Mouse (Mus musculus): ENCODE measurements at regions not wholly inside any gene's neighbourhood (a gene's known extent, or its start where the extent isn't known, plus 50 kb on each side); places are given as distances from the start of the nearest gene placed in this dataset.

DNA sequence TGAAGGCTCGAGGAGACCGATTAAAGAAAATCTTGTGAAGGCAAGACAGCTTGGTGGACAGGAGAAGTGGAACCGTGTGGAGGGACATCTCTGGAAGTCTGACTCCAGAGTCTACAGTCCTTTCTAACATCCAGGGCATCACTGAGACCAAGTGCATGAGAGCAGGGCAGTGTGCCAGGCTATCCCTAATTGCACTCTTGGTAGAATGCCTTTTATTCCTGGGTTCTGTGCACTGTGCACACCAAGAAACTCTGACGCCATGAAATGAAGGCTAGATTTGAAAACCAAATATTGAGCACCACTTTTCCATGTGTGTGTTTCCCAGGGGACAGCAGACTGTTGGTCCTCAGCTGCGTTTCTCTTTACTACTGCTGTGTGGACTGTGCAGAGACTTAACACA is 143.1 kb upstream of the Runx1 start:
- 85% methylated on average over 5 of the region's 5 CpGs for whole genome bisulfite sequencing
- no peak overlapping the region for H3K9ac ChIP-seq (replicated peaks; ENCODE audit: low read length)
- H3K27ac ChIP-seq: no peak overlapping the region
- no peaks in the 10 kb centered on the region for H3K4me1 ChIP-seq (ENCODE audit: insufficient read depth, low read length)
- TF ChIP-seq CTCF (IDR thresholded peaks at IDR 0.05; ENCODE audit: low read depth): no peak
- H3K36me3 ChIP-seq (ENCODE audit: insufficient read depth, low read length): no peaks in the 10 kb centered on the region
- H3K4me3 ChIP-seq (ENCODE audit: low read length): no peak overlapping the region
- no peak for ATAC-seq
- no peak overlapping the region for H3K4me2 ChIP-seq (ENCODE audit: low read depth, low read length)
- H3K27me3 ChIP-seq (ENCODE audit: insufficient read depth, low read length): no peaks in the 10 kb centered on the region
- no peak for DNase-seq (ENCODE audit: low spot score)
- H3K9me3 ChIP-seq (ENCODE audit: low read length): no peaks in the 10 kb centered on the region

DNA sequence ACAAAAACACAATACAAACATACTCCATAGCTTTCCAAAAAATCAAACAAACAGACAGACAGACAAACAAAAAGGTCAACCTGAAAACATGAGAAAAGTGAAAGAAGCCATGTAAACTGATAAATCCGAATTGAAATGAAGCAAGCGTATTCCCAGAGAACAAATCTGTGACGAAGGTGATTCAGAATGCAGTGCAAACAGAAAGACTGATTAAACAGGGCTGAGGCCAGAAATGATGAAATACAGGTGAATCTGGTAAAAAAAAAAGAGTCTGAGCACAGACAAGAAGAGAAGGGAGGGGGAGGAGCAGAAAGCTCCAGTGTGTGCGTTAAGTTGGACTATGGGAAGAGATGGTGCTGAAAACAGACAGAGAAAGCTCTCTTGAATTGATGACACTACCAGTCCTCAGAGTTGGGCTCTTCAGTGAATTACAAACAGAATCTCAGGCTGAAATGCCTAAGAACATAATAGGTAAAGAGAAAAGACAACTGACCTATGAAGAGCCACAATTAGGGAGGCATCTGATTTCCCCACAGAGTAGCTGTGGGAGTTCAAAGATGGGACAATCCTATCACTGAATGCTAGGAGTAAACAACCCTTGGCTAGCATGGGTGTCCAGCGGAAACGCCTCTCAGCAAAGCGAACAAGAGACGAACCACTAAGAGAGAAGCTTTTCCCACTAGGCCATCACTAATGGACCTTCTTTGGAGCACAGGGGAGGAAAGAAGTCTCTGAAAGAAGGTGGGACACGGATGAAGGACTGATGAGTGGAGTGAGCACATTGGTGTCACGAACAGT is 140.3 kb upstream of the Runx1 start:
- H3K9ac ChIP-seq (replicated peaks; ENCODE audit: low read length): no peak overlapping the region
- no peak overlapping the region for H3K4me2 ChIP-seq (ENCODE audit: low read depth, low read length)
- no peaks in the 10 kb centered on the region for H3K9me3 ChIP-seq (ENCODE audit: low read length)
- H3K4me1 ChIP-seq (ENCODE audit: insufficient read depth, low read length): no peaks in the 10 kb centered on the region
- no peak overlapping the region for H3K4me3 ChIP-seq (ENCODE audit: low read length)
- no peak for DNase-seq (ENCODE audit: low spot score)
- no peak for ATAC-seq
- no peaks in the 10 kb centered on the region for H3K27me3 ChIP-seq (ENCODE audit: insufficient read depth, low read length)
- H3K27ac ChIP-seq: no peak overlapping the region
- WGBS: 93% methylated on average over 10 of the region's 10 CpGs
- no peaks in the 10 kb centered on the region for H3K36me3 ChIP-seq (ENCODE audit: insufficient read depth, low read length)
- no peak for TF ChIP-seq CTCF (IDR thresholded peaks at IDR 0.05; ENCODE audit: low read depth)

DNA sequence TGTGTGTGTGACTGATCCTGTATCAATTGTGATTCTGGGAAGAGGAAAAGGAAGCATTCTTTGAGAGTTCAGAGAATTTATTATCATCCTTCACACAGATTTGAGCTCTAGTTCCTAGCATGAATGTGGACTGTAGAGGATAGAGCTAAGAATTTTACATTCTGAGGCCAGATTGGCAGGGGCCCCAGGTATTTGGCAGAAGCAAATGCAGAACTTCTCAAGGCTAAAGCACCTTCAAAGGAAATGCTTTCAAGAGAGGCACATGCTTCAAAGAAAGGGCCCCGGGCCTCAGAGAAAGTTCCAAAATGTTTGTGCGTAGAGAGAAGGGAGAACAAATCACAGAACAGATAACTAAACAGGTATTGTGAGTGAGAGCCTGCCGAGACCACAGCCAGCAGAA is 139.7 kb upstream of the Runx1 start:
- Histone ChIP-seq H3K9ac (replicated peaks; ENCODE audit: low read length) (no peak overlapping the region), H3K4me1 (ENCODE audit: insufficient read depth, low read length) (no peaks in the 10 kb centered on the region), H3K4me2 (ENCODE audit: low read depth, low read length) (no peak overlapping the region), H3K27ac (no peak overlapping the region), H3K27me3 (ENCODE audit: insufficient read depth, low read length) (no peaks in the 10 kb centered on the region), H3K9me3 (ENCODE audit: low read length) (no peaks in the 10 kb centered on the region), H3K4me3 (ENCODE audit: low read length) (no peak overlapping the region), H3K36me3 (ENCODE audit: insufficient read depth, low read length) (no peaks in the 10 kb centered on the region)
- 76% methylated on average over 3 of the region's 3 CpGs for WGBS
- DNase-seq (ENCODE audit: low spot score) (no peak), ATAC-seq (no peak)
- no peak for TF ChIP-seq CTCF (IDR thresholded peaks at IDR 0.05; ENCODE audit: low read depth)

DNA sequence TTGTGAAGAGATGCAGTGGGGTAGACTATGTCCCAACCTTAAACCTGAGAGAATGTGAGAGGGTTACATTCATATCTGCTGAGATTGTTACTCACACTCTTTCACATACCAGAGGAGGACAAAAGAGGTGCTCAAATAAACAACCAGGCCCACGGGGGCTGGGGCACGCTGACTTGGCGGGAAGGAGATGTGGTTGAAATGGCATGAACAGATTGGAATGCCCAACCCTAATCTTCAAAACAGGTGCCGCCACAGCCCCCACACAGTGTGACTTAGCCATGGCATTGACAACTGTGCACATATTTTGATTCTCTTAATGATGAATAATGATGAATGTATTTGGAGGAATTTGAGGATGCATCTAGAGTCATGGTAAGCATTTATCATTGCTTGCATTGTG is 137.6 kb upstream of the Runx1 start:
- Histone ChIP-seq H3K4me3 (ENCODE audit: low read length) (no peak overlapping the region), H3K27me3 (ENCODE audit: insufficient read depth, low read length) (no peaks in the 10 kb centered on the region), H3K36me3 (ENCODE audit: insufficient read depth, low read length) (no peaks in the 10 kb centered on the region), H3K4me1 (ENCODE audit: insufficient read depth, low read length) (no peaks in the 10 kb centered on the region), H3K9me3 (ENCODE audit: low read length) (no peaks in the 10 kb centered on the region), H3K4me2 (ENCODE audit: low read depth, low read length) (no peak overlapping the region), H3K9ac (replicated peaks; ENCODE audit: low read length) (no peak overlapping the region), H3K27ac (no peak overlapping the region)
- ATAC-seq (no peak), DNase-seq (ENCODE audit: low spot score) (no peak)
- WGBS: 89% methylated on average over 4 of the region's 4 CpGs
- no peak for TF ChIP-seq CTCF (IDR thresholded peaks at IDR 0.05; ENCODE audit: low read depth)

DNA sequence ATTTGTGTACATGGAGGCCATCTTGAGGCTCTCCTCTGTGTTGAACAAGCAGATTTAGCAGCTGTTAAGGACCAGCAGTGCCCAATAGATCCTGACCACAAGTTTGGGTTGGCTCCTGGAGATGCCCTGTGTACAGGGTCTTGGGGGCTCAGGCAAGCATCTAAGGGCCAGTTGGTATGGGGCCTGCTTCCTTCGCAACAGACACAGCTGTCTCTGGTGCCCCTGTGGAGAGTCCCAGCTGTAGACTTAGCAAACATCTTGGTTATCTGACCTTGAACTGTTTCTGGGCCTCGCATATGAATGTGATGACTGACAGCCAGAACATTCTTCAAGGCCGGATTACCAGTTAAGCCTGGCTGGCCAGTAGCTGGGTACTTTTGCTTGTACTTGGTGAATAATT is 135.4 kb upstream of the Runx1 start:
- TF ChIP-seq CTCF (IDR thresholded peaks at IDR 0.05; ENCODE audit: low read depth): no peak
- DNase-seq (ENCODE audit: low spot score): no peak
- Histone ChIP-seq H3K4me3 (ENCODE audit: low read length) (no peak overlapping the region), H3K9me3 (ENCODE audit: low read length) (no peaks in the 10 kb centered on the region), H3K9ac (replicated peaks; ENCODE audit: low read length) (no peak overlapping the region), H3K27ac (no peak overlapping the region), H3K4me2 (ENCODE audit: low read depth, low read length) (no peak overlapping the region), H3K36me3 (ENCODE audit: insufficient read depth, low read length) (no peaks in the 10 kb centered on the region), H3K4me1 (ENCODE audit: insufficient read depth, low read length) (no peaks in the 10 kb centered on the region), H3K27me3 (ENCODE audit: insufficient read depth, low read length) (no peaks in the 10 kb centered on the region)
- no peak for ATAC-seq
- 54% methylated on average over 3 of the region's 3 CpGs for WGBS

DNA sequence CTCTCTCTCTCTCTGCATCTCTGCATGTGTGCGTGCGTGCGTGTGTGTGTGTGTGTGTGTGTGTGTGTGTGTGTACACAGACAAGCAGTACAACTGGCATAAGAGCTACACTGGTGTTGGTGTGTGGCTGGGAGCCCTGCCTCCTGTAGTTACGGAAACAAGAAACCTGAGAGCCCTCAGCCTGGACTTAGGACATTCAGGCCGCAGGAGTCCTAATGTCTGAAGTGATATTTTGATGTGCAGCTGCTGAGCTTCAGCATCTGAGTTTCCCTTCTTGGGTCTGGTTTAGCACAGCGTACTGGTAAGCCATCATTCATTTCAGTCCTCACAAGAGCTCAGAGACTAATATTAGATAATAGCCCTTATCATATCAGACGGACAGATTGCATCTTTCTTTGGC is 134.8 kb upstream of the Runx1 start:
- no peaks in the 10 kb centered on the region for H3K4me1 ChIP-seq (ENCODE audit: insufficient read depth, low read length)
- 92% methylated on average over 7 of the region's 7 CpGs for WGBS
- ATAC-seq (no peak), DNase-seq (ENCODE audit: low spot score) (no peak)
- no peaks in the 10 kb centered on the region for H3K36me3 ChIP-seq (ENCODE audit: insufficient read depth, low read length)
- H3K9me3 ChIP-seq (ENCODE audit: low read length): no peaks in the 10 kb centered on the region
- H3K4me2 ChIP-seq (ENCODE audit: low read depth, low read length): no peak overlapping the region
- no peak overlapping the region for H3K27ac ChIP-seq
- H3K27me3 ChIP-seq (ENCODE audit: insufficient read depth, low read length): no peaks in the 10 kb centered on the region
- no peak for TF ChIP-seq CTCF (IDR thresholded peaks at IDR 0.05; ENCODE audit: low read depth)
- H3K9ac ChIP-seq (replicated peaks; ENCODE audit: low read length): no peak overlapping the region
- no peak overlapping the region for H3K4me3 ChIP-seq (ENCODE audit: low read length)

DNA sequence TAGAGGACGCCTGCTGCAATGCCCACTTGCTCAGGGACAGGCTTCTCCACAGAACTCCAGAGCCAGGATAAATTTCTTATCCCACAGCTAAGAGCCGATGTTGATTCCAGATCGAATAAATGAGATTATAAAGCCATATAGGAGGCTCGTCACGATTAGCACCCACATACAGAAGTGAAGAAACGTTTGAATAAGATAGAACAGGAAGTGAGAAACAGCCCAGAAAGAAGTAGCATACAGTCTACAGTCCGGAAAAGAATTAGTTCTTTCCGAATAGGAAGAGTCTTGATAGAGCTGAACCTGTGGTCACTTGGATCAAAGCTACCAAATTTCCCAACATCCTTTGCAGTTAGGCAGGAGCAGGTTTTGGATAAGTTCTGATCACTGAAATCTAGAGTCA is 133.0 kb upstream of the Runx1 start:
- TF ChIP-seq CTCF (IDR thresholded peaks at IDR 0.05; ENCODE audit: low read depth): no peak
- DNase-seq (ENCODE audit: low spot score) (no peak), ATAC-seq (no peak)
- Histone ChIP-seq H3K4me3 (ENCODE audit: low read length) (no peak overlapping the region), H3K36me3 (ENCODE audit: insufficient read depth, low read length) (no peaks in the 10 kb centered on the region), H3K27ac (no peak overlapping the region), H3K9me3 (ENCODE audit: low read length) (no peaks in the 10 kb centered on the region), H3K4me2 (ENCODE audit: low read depth, low read length) (no peak overlapping the region), H3K9ac (replicated peaks; ENCODE audit: low read length) (no peak overlapping the region), H3K27me3 (ENCODE audit: insufficient read depth, low read length) (no peaks in the 10 kb centered on the region), H3K4me1 (ENCODE audit: insufficient read depth, low read length) (no peaks in the 10 kb centered on the region)
- WGBS: 91% methylated on average over 8 of the region's 8 CpGs
